Mouse (Mus musculus) liver (tissue): Measurements from ENCODE around the gene Ldlrap1.

Experiments
- DNase-seq: peaks from one replicate; pipeline ENCODE4 v3.0.0-alpha.2; 2020; ENCODE audit warnings: mixed read lengths

Gene Ldlrap1

GRCm38 (mm10) chr4:134704590-134704989 lies 63.2 kb downstream of the Ldlrap1 start:
- DNase-seq: no peak

GRCm38 (mm10) chr4:134703835-134704546 lies 63.8 kb downstream of the Ldlrap1 start, which contains the start of gene Man1c1:
TSS of gene Man1c1 (minus strand) at chr4:134704290.
- peak; percentile 97 for DNase-seq

- peak; percentile 27 for DNase-seq
Measured at GRCm38 (mm10) chr4:134702981-134703834, 64.6 kb downstream of the Ldlrap1 start.

GRCm38 (mm10) chr4:134701934-134702333 lies 65.9 kb downstream of the Ldlrap1 start:
- peak; percentile 65 for DNase-seq

- DNase-seq: no peak
Measured at GRCm38 (mm10) chr4:134700911-134701310, 66.9 kb downstream of the Ldlrap1 start.

- DNase-seq: no peak
Measured at GRCm38 (mm10) chr4:134693202-134693940, 74.5 kb downstream of the Ldlrap1 start.

- no peak for DNase-seq
Measured at GRCm38 (mm10) chr4:134692388-134692787, 75.4 kb downstream of the Ldlrap1 start.
